Comparison of ENCODE assay signal across 9 mouse cellular contexts in the genomic region with DNA sequence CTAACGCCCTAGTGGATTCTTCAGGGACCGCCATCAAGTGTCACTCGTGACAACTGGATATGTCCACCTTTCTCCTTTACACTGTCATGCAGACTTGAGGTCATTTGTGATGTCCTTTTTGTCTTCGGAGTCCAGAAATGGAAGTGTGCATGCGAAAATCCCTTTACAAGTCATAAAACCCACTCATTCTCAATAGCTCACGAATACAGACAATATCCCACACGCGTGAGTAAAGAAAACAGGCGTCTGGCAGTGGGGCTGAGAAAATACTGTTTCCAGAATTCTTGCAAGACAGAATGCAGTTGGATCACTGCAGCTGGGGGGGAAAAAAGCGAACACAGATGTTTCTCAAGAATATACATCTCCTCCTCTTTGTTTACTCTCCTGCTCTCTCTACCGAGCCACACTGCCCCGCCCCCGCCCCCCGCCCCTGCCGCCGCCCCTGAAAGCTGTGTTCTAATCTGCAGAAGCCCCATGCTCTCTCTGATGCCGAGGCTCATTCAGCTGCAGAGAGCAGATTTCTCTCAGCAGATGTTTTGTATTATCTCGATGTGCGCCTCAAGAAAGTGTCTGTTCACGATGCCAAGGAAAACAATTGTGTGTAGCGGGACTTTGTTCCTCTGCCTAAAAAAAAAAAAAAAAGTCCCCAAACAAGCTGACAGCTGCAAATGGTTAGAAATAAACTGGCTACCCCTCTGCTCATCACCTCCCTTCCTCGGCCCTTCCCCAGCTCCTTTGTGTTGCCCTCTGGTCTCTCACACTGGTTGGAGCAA.
DNase-seq lines count a peak whose midpoint lies in the region; ATAC-seq lines count a peak whose summit lies in the region.
"Had no signal": no experiment of that assay in that cellular context is flagged by ENCODE, and none has a peak within 500 bp of the region (broad histone marks: within the 10 kb centered on the region; RNA-seq: fewer than 3 reads in every experiment).

No protein-coding gene starts in this region.

- no peaks in the 10 kb centered on the region for H3K27me3 ChIP-seq in forebrain, embryonic 13.5 days
- H3K27me3 ChIP-seq in kidney, embryonic 16.5 days (ENCODE audit: insufficient read depth, low read length): no peaks in the 10 kb centered on the region
- no peaks in the 10 kb centered on the region for H3K27me3 ChIP-seq in neural tube, embryonic 15.5 days (replicated peaks)
- H3K27me3 ChIP-seq: megakaryocyte, embryonic 14.5 days had no signal

- H3K9me3 ChIP-seq in forebrain, embryonic 13.5 days (replicated peaks): no peaks in the 10 kb centered on the region
- no peaks in the 10 kb centered on the region for H3K9me3 ChIP-seq in kidney, embryonic 16.5 days (ENCODE audit: low read length)
- H3K9me3 ChIP-seq in neural tube, embryonic 15.5 days (replicated peaks): no peaks in the 10 kb centered on the region

- H3K4me3 ChIP-seq in forebrain, embryonic 13.5 days: no peak overlapping the region
- no peak overlapping the region for H3K4me3 ChIP-seq in kidney, embryonic 16.5 days (ENCODE audit: low read length)
- H3K4me3 ChIP-seq in neural tube, embryonic 15.5 days (replicated peaks): no peak overlapping the region
- H3K4me3 ChIP-seq: megakaryocyte, embryonic 14.5 days had no signal

- peak overlapping the region; percentile 78 for H3K27ac ChIP-seq in forebrain, embryonic 13.5 days
- peak overlapping the region; percentile 9; the same call in 1 of the 2 replicates for H3K27ac ChIP-seq in kidney, embryonic 16.5 days (ENCODE audit: low read length)
- H3K27ac ChIP-seq in neural tube, embryonic 15.5 days (replicated peaks): peak overlapping the region; percentile 62

- peak; percentile 42 for DNase-seq in layer of hippocampus, adult 9-11 months
- no peak for DNase-seq in layer of hippocampus, adult 11-12 months (ENCODE audit: low spot score)
- no peak for DNase-seq in urinary bladder, postnatal 14 days (ENCODE audit: low spot score)
- no peak for DNase-seq in thymus, postnatal 25 days
- DNase-seq in natural killer cell, adult 2 months (ENCODE audit: low spot score in 2 of 2): no peak

- H3K36me3 ChIP-seq in forebrain, embryonic 13.5 days (ENCODE audit: poor library complexity, severe bottlenecking): no peaks in the 10 kb centered on the region
- no peaks in the 10 kb centered on the region for H3K36me3 ChIP-seq in kidney, embryonic 16.5 days (ENCODE audit: insufficient read depth, low read length)
- H3K36me3 ChIP-seq in neural tube, embryonic 15.5 days: no peaks in the 10 kb centered on the region

- peak; percentile 82 for ATAC-seq in forebrain, embryonic 13.5 days
- peak; percentile 80 for ATAC-seq in kidney, embryonic 16.5 days (ENCODE audit: low FRiP score, low TSS enrichment)
- peak; percentile 76 for ATAC-seq in neural tube, embryonic 15.5 days (ENCODE audit: low FRiP score)

- H3K9ac ChIP-seq in forebrain, embryonic 13.5 days: peak overlapping the region; percentile 45
- no peak overlapping the region for H3K9ac ChIP-seq in kidney, embryonic 16.5 days (replicated peaks; ENCODE audit: low read length)
- H3K9ac ChIP-seq in neural tube, embryonic 15.5 days (replicated peaks): 0 out of 2 replicates have a peak overlapping the region, but pooled peaks have one; percentile 14

- H3K4me2 ChIP-seq in forebrain, embryonic 13.5 days: peak overlapping the region; percentile 46
- peak overlapping the region; percentile 32 for H3K4me2 ChIP-seq in kidney, embryonic 16.5 days (replicated peaks; ENCODE audit: low read depth, low read length)
- H3K4me2 ChIP-seq in neural tube, embryonic 15.5 days: peak overlapping the region; percentile 49

- WGBS in forebrain, embryonic 13.5 days: 30% methylated on average over 20 of the region's 22 CpGs
- WGBS in kidney, embryonic 16.5 days: 31% methylated on average over 22 of the region's 22 CpGs
- 36% methylated on average over 22 of the region's 22 CpGs for WGBS in neural tube, embryonic 15.5 days

- peaks cover 34% of the 10 kb centered on the region for H3K4me1 ChIP-seq in forebrain, embryonic 13.5 days
- peaks cover 15% of the 10 kb centered on the region for H3K4me1 ChIP-seq in kidney, embryonic 16.5 days (ENCODE audit: insufficient read depth, low read length)
- peaks cover 25% of the 10 kb centered on the region for H3K4me1 ChIP-seq in neural tube, embryonic 15.5 days
- H3K4me1 ChIP-seq: megakaryocyte, embryonic 14.5 days had no signal

Comparison
In these comparisons a context has a peak if more than half of its experiments do, and no peak if none do; other contexts are left out.
1. H3K27ac ChIP-seq: peak in every context shown above with its lines; median percentile 78 in forebrain, embryonic 13.5 days; 62 in neural tube, embryonic 15.5 days; 9 in kidney, embryonic 16.5 days.